8 mouse cellular contexts compared by ENCODE assay signal in genomic region chr5:123019336-123020016, GRCm38 (mm10). TPM values are rescaled to one million over a fixed set of nuclear protein-coding genes. Genes with fewer than 3 reads are reported as not detected.
DNase-seq lines count a peak whose midpoint lies in the region; ATAC-seq and TF ChIP-seq lines count a peak whose summit lies in the region.

No protein-coding gene starts in this region.

- H3K9ac ChIP-seq in lung, embryonic 16.5 days (ENCODE audit: low read length) = peak overlapping the region; percentile 23; the same call in 1 of the 2 replicates
- H3K9ac ChIP-seq in liver, embryonic 11.5 days (ENCODE audit: low read depth, low read length) = peak overlapping the region; percentile 22; the same call in 1 of the 2 replicates

- intact Hi-C loops in gastrocnemius, postnatal 14 days (cut with DNase I; ENCODE audit: low total_unique reads) = no loop called here

- peak overlapping the region; percentile 30; the same call in 1 of the 2 replicates for H3K4me2 ChIP-seq in lung, embryonic 16.5 days (ENCODE audit: low read depth, low read length)
- H3K4me2 ChIP-seq in liver, embryonic 11.5 days = peak overlapping the region; percentile 23

- TF ChIP-seq CTCF in small intestine, adult 2 months (IDR thresholded peaks at IDR 0.05; ENCODE audit: extremely low read depth, insufficient read length, insufficient replicate concordance, low read depth, low read length) = no peak

- no peak for TF ChIP-seq POLR2A in small intestine, adult 2 months (IDR thresholded peaks at IDR 0.05; ENCODE audit: low read depth, low read length)

- no peaks in the 10 kb centered on the region for H3K9me3 ChIP-seq in lung, embryonic 16.5 days (ENCODE audit: control insufficient read depth, low read length)
- H3K9me3 ChIP-seq in liver, embryonic 11.5 days (ENCODE audit: control insufficient read depth, low read length) = no peaks in the 10 kb centered on the region

- WGBS in lung, embryonic 16.5 days = 42% methylated on average over 10 of the region's 10 CpGs
- WGBS in liver, embryonic 11.5 days = 45% methylated on average over 10 of the region's 10 CpGs
- WGBS in small intestine, adult 2 months = 64% methylated on average over 10 of the region's 10 CpGs

- no peaks in the 10 kb centered on the region for H3K36me3 ChIP-seq in lung, embryonic 16.5 days (ENCODE audit: control insufficient read depth, insufficient read depth, low read length)
- no peaks in the 10 kb centered on the region for H3K36me3 ChIP-seq in liver, embryonic 11.5 days (ENCODE audit: control insufficient read depth, insufficient read depth, low read length)
- 0 out of 2 replicates have a peak, but pooled peaks cover 1% of the 10 kb centered on the region for H3K36me3 ChIP-seq in small intestine, adult 2 months (ENCODE audit: control insufficient read depth, insufficient read depth, low read length)

- DNase-seq in lung, adult 18-20 months = no peak
- peak; percentile 60 for DNase-seq in heart, adult 8-10 months (ENCODE audit: low spot score)
- no peak for DNase-seq in liver, embryonic 11.5 days (ENCODE audit: low spot score)
- no peak for DNase-seq in ovary, postnatal 14 days (ENCODE audit: low spot score)
- DNase-seq in gastrocnemius, postnatal 14 days = no peak
- DNase-seq in embryo, embryonic 9.5 days (ENCODE audit: extremely low spot score) = no peak

- ATAC-seq in lung, embryonic 16.5 days (ENCODE audit: low read depth) = no peak
- ATAC-seq in liver, embryonic 11.5 days (replicated peaks; ENCODE audit: low FRiP score) = no peak

- no peaks in the 10 kb centered on the region for H3K27me3 ChIP-seq in lung, embryonic 16.5 days (ENCODE audit: control insufficient read depth, insufficient read depth, low read depth, low read length)
- no peaks in the 10 kb centered on the region for H3K27me3 ChIP-seq in liver, embryonic 11.5 days (replicated peaks; ENCODE audit: control insufficient read depth, insufficient read depth, low read length)
- H3K27me3 ChIP-seq in small intestine, adult 2 months (ENCODE audit: control insufficient read depth, insufficient read depth, low read length) = no peaks in the 10 kb centered on the region

- peaks cover 32% of the 10 kb centered on the region for H3K4me1 ChIP-seq in lung, embryonic 16.5 days (replicated peaks; ENCODE audit: control insufficient read depth, insufficient read depth, low read length)
- H3K4me1 ChIP-seq in liver, embryonic 11.5 days (replicated peaks; ENCODE audit: control insufficient read depth, insufficient read depth, low read length) = peaks cover 32% of the 10 kb centered on the region
- peaks cover 13% of the 10 kb centered on the region for H3K4me1 ChIP-seq in small intestine, adult 2 months (ENCODE audit: control insufficient read depth, insufficient read depth, insufficient read length, low read length)

- no peak overlapping the region for H3K4me3 ChIP-seq in lung, embryonic 16.5 days (ENCODE audit: low read length)
- H3K4me3 ChIP-seq in liver, embryonic 11.5 days (ENCODE audit: low read depth, low read length) = no peak overlapping the region
- no peak overlapping the region for H3K4me3 ChIP-seq in small intestine, adult 2 months (ENCODE audit: low read depth, low read length)

- H3K27ac ChIP-seq in lung, embryonic 16.5 days (ENCODE audit: low read length) = peak overlapping the region; percentile 40
- H3K27ac ChIP-seq in liver, embryonic 11.5 days (ENCODE audit: low read depth, low read length) = peak overlapping the region; percentile 62; the same call in 1 of the 2 replicates
- peak overlapping the region; percentile 32 for H3K27ac ChIP-seq in small intestine, adult 2 months (ENCODE audit: insufficient read depth, low read depth, low read length)

RNA-seq across cellular contexts. Expression of gene Orai1, which starts 4.6 kb away (rescaled TPM):
- 18.2 and 19.3 TPM in 2 replicates for polyA plus RNA-seq in lung, embryonic 16.5 days (2015; fragmentation: Nextera tagmentation; extraction: Ambion mirVana)
- total RNA-seq in heart, adult 8-10 months (2022) = 10 to 100 TPM; 13.3 to 16.3 (median 15.2) TPM
- polyA plus RNA-seq in liver, embryonic 11.5 days (2014; fragmentation: Nextera tagmentation; extraction: Ambion mirVana) = 8.6 and 9.6 TPM in 2 replicates
- polyA plus RNA-seq in small intestine, adult 2 months (2012; rRNA removed) = 70.0 and 133 TPM in 2 replicates
- 10 to 100 TPM; 39.5 to 47.6 TPM for total RNA-seq in gastrocnemius, postnatal 14 days (2021)

RNA-seq across cellular contexts. Expression of gene Morn3, which starts 27.3 kb away (rescaled TPM):
- 3.9 and 7.4 TPM in 2 replicates for polyA plus RNA-seq in lung, embryonic 16.5 days (2015; fragmentation: Nextera tagmentation; extraction: Ambion mirVana)
- not detected for total RNA-seq in heart, adult 8-10 months (2022)
- polyA plus RNA-seq in liver, embryonic 11.5 days (2014; fragmentation: Nextera tagmentation; extraction: Ambion mirVana) = not detected in 2 replicates
- polyA plus RNA-seq in small intestine, adult 2 months (2012; rRNA removed) = not detected in 2 replicates
- total RNA-seq in gastrocnemius, postnatal 14 days (2021) = not detected

RNA-seq across cellular contexts. Expression of gene Kdm2b, which starts 29.9 kb away (rescaled TPM):
- polyA plus RNA-seq in lung, embryonic 16.5 days (2015; fragmentation: Nextera tagmentation; extraction: Ambion mirVana) = 35.5 and 37.6 TPM in 2 replicates
- 10 to 100 TPM; 12.7 to 14.9 (median 14.4) TPM for total RNA-seq in heart, adult 8-10 months (2022)
- 46.8 and 48.8 TPM in 2 replicates for polyA plus RNA-seq in liver, embryonic 11.5 days (2014; fragmentation: Nextera tagmentation; extraction: Ambion mirVana)
- polyA plus RNA-seq in small intestine, adult 2 months (2012; rRNA removed) = 8.6 and 12.0 TPM in 2 replicates
- total RNA-seq in gastrocnemius, postnatal 14 days (2021) = 10 to 100 TPM; 13.4 to 14.4 TPM

RNA-seq across cellular contexts. Expression of gene Tmem120b, which starts 48.7 kb away (rescaled TPM):
- polyA plus RNA-seq in lung, embryonic 16.5 days (2015; fragmentation: Nextera tagmentation; extraction: Ambion mirVana) = 12.4 and 14.5 TPM in 2 replicates
- total RNA-seq in heart, adult 8-10 months (2022) = 10 to 100 TPM in 1 of 4 experiments, 1 to 10 TPM in 3; 7.7 to 10.7 (median 8.4) TPM
- polyA plus RNA-seq in liver, embryonic 11.5 days (2014; fragmentation: Nextera tagmentation; extraction: Ambion mirVana) = 24.3 and 24.8 TPM in 2 replicates
- 1.6 and 3.3 TPM in 2 replicates for polyA plus RNA-seq in small intestine, adult 2 months (2012; rRNA removed)
- total RNA-seq in gastrocnemius, postnatal 14 days (2021) = 10 to 100 TPM; 11.9 TPM
